Mouse (Mus musculus): ENCODE measurements around the gene Mboat2. TPM values are rescaled to one million over a fixed set of nuclear protein-coding genes. Genes with fewer than 3 reads are reported as not detected.

Mboat2 gene
- polyA plus RNA-seq, 1 experiment from 2014 or later: 51.7 TPM

GRCm38 (mm10) chr12:24920861-24921260 is 90.2 kb downstream of the Mboat2 start:
- H3K27me3 ChIP-seq (ENCODE audit: control insufficient read depth, insufficient read depth, low read length): no peaks in the 10 kb centered on the region
- H3K36me3 ChIP-seq (ENCODE audit: control insufficient read depth, insufficient read depth, low read length): no peaks in the 10 kb centered on the region
- no peak overlapping the region for H3K27ac ChIP-seq (replicated peaks; ENCODE audit: low read depth, low read length)
- no peaks in the 10 kb centered on the region for H3K4me1 ChIP-seq (ENCODE audit: control insufficient read depth, insufficient read depth, low read length)
- H3K9ac ChIP-seq (ENCODE audit: low read length): no peak overlapping the region
- DNase-seq (ENCODE audit: low spot score): no peak
- no peaks in the 10 kb centered on the region for H3K9me3 ChIP-seq (ENCODE audit: control insufficient read depth, low read length)
- H3K4me3 ChIP-seq (ENCODE audit: low read depth, low read length): no peak overlapping the region
- no peak overlapping the region for H3K4me2 ChIP-seq (ENCODE audit: low read depth, severe bottlenecking)
- no peak for ATAC-seq (ENCODE audit: insufficient number of reproducible peaks, low FRiP score, low TSS enrichment, low read depth)
- WGBS: 85% methylated on average over 1 of the region's 1 CpGs

DNA sequence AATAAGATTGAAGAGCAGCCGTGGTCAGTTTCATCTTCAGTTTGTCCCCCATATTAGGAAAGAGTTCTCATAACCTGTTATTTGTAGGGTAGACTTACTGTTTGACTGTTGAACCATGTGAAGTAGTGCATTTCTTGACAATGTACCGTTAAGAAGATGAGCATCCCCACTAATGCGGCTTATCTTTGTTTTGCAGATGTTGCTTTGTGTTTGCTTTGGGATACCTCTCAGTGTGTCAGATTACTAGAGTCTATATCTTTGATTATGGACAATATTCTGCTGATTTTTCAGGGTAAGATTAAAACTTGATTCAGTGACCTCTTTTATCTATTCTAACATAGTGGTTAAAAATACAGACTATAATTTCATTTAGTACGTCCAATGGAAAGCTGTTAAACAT is 93.3 kb downstream of the Mboat2 start:
- DNase-seq (ENCODE audit: low spot score) (no peak), ATAC-seq (ENCODE audit: insufficient number of reproducible peaks, low FRiP score, low TSS enrichment, low read depth) (no peak)
- Histone ChIP-seq H3K27ac (replicated peaks; ENCODE audit: low read depth, low read length) (no peak overlapping the region), H3K4me3 (ENCODE audit: low read depth, low read length) (no peak overlapping the region), H3K9ac (ENCODE audit: low read length) (no peak overlapping the region), H3K27me3 (ENCODE audit: control insufficient read depth, insufficient read depth, low read length) (no peaks in the 10 kb centered on the region), H3K36me3 (ENCODE audit: control insufficient read depth, insufficient read depth, low read length) (no peaks in the 10 kb centered on the region), H3K4me2 (ENCODE audit: low read depth, severe bottlenecking) (no peak overlapping the region), H3K9me3 (ENCODE audit: control insufficient read depth, low read length) (no peaks in the 10 kb centered on the region), H3K4me1 (ENCODE audit: control insufficient read depth, insufficient read depth, low read length) (no peaks in the 10 kb centered on the region)
- 91% methylated on average over 4 of the region's 4 CpGs for WGBS

GRCm38 (mm10) chr12:24925276-24925675 is 94.6 kb downstream of the Mboat2 start:
- ATAC-seq (ENCODE audit: insufficient number of reproducible peaks, low FRiP score, low TSS enrichment, low read depth) (no peak), DNase-seq (ENCODE audit: low spot score) (no peak)
- no peak overlapping the region for H3K4me2 ChIP-seq (ENCODE audit: low read depth, severe bottlenecking)
- H3K36me3 ChIP-seq (ENCODE audit: control insufficient read depth, insufficient read depth, low read length): no peaks in the 10 kb centered on the region
- H3K4me3 ChIP-seq (ENCODE audit: low read depth, low read length): no peak overlapping the region
- no peaks in the 10 kb centered on the region for H3K9me3 ChIP-seq (ENCODE audit: control insufficient read depth, low read length)
- 88% methylated on average over 5 of the region's 5 CpGs for WGBS
- H3K9ac ChIP-seq (ENCODE audit: low read length): no peak overlapping the region
- H3K4me1 ChIP-seq (ENCODE audit: control insufficient read depth, insufficient read depth, low read length): no peaks in the 10 kb centered on the region
- H3K27ac ChIP-seq (replicated peaks; ENCODE audit: low read depth, low read length): no peak overlapping the region
- no peaks in the 10 kb centered on the region for H3K27me3 ChIP-seq (ENCODE audit: control insufficient read depth, insufficient read depth, low read length)

DNA sequence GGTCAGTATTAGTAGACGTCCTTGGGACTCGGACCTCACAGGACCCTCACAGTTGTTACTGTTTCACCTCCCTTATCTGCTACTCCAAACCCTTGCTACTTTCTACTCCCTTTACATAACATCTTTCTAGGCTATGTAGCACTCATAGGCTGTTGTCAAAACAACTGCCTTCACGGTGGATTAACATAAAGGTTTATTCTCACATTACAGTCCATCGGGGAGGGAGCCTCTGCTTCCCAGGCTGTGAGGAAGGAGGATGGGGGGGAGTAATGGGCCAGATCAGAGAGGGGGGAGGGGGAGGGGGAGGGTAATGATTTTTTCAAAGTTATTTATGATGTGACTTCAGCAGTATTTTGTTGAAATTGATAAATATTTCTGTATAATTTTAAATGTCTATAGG is 95.0 kb downstream of the Mboat2 start:
- H3K36me3 ChIP-seq (ENCODE audit: control insufficient read depth, insufficient read depth, low read length): no peaks in the 10 kb centered on the region
- no peaks in the 10 kb centered on the region for H3K27me3 ChIP-seq (ENCODE audit: control insufficient read depth, insufficient read depth, low read length)
- no peak overlapping the region for H3K4me2 ChIP-seq (ENCODE audit: low read depth, severe bottlenecking)
- ATAC-seq (ENCODE audit: insufficient number of reproducible peaks, low FRiP score, low TSS enrichment, low read depth) (no peak), DNase-seq (ENCODE audit: low spot score) (no peak)
- no peaks in the 10 kb centered on the region for H3K9me3 ChIP-seq (ENCODE audit: control insufficient read depth, low read length)
- no peak overlapping the region for H3K9ac ChIP-seq (ENCODE audit: low read length)
- no peaks in the 10 kb centered on the region for H3K4me1 ChIP-seq (ENCODE audit: control insufficient read depth, insufficient read depth, low read length)
- H3K4me3 ChIP-seq (ENCODE audit: low read depth, low read length): no peak overlapping the region
- 66% methylated on average over 4 of the region's 4 CpGs for WGBS
- H3K27ac ChIP-seq (replicated peaks; ENCODE audit: low read depth, low read length): no peak overlapping the region

- DNase-seq (ENCODE audit: low spot score) (no peak), ATAC-seq (ENCODE audit: insufficient number of reproducible peaks, low FRiP score, low TSS enrichment, low read depth) (no peak)
- Histone ChIP-seq H3K4me1 (ENCODE audit: control insufficient read depth, insufficient read depth, low read length) (no peaks in the 10 kb centered on the region), H3K27me3 (ENCODE audit: control insufficient read depth, insufficient read depth, low read length) (no peaks in the 10 kb centered on the region), H3K4me2 (ENCODE audit: low read depth, severe bottlenecking) (no peak overlapping the region), H3K27ac (replicated peaks; ENCODE audit: low read depth, low read length) (no peak overlapping the region), H3K4me3 (ENCODE audit: low read depth, low read length) (no peak overlapping the region), H3K9me3 (ENCODE audit: control insufficient read depth, low read length) (no peaks in the 10 kb centered on the region), H3K36me3 (ENCODE audit: control insufficient read depth, insufficient read depth, low read length) (no peaks in the 10 kb centered on the region), H3K9ac (ENCODE audit: low read length) (no peak overlapping the region)
- 79% methylated on average over 18 of the region's 18 CpGs for WGBS
These were observed 97.5 kb downstream of the Mboat2 start for GRCm38 (mm10) chr12:24928051-24928748.

DNA sequence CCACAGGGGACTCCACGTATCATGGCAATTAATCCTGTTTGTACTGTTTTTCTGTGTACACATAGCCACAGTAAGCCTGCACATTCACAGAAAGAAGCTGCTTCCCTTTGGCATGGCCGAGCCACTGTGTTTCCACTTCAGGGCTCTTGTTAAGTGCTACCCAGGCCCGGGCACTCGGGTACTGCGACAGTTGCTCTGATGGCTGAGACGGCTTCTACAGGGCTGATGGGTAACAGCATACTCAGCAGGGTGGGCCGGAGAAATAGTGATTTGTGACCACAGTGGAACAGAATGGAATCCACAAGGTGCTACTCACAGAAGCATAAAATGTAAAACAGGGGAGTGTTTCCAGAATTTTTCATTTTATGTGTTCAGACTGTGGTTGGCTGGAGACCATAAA is 98.4 kb downstream of the Mboat2 start:
- Histone ChIP-seq H3K36me3 (ENCODE audit: control insufficient read depth, insufficient read depth, low read length) (no peaks in the 10 kb centered on the region), H3K9me3 (ENCODE audit: control insufficient read depth, low read length) (no peaks in the 10 kb centered on the region), H3K4me1 (ENCODE audit: control insufficient read depth, insufficient read depth, low read length) (no peaks in the 10 kb centered on the region), H3K4me2 (ENCODE audit: low read depth, severe bottlenecking) (no peak overlapping the region), H3K9ac (ENCODE audit: low read length) (no peak overlapping the region), H3K27me3 (ENCODE audit: control insufficient read depth, insufficient read depth, low read length) (no peaks in the 10 kb centered on the region), H3K4me3 (ENCODE audit: low read depth, low read length) (no peak overlapping the region), H3K27ac (replicated peaks; ENCODE audit: low read depth, low read length) (no peak overlapping the region)
- DNase-seq (ENCODE audit: low spot score): no peak
- ATAC-seq (ENCODE audit: insufficient number of reproducible peaks, low FRiP score, low TSS enrichment, low read depth): no peak
- 87% methylated on average over 7 of the region's 7 CpGs for WGBS

GRCm38 (mm10) chr12:24930760-24931159 is 100.1 kb downstream of the Mboat2 start:
- no peak overlapping the region for H3K4me3 ChIP-seq (ENCODE audit: low read depth, low read length)
- no peak overlapping the region for H3K4me2 ChIP-seq (ENCODE audit: low read depth, severe bottlenecking)
- no peak overlapping the region for H3K27ac ChIP-seq (replicated peaks; ENCODE audit: low read depth, low read length)
- H3K27me3 ChIP-seq (ENCODE audit: control insufficient read depth, insufficient read depth, low read length): no peaks in the 10 kb centered on the region
- H3K9me3 ChIP-seq (ENCODE audit: control insufficient read depth, low read length): no peaks in the 10 kb centered on the region
- H3K36me3 ChIP-seq (ENCODE audit: control insufficient read depth, insufficient read depth, low read length): no peaks in the 10 kb centered on the region; the same call in 1 of the 2 replicates
- H3K4me1 ChIP-seq (ENCODE audit: control insufficient read depth, insufficient read depth, low read length): no peaks in the 10 kb centered on the region
- H3K9ac ChIP-seq (ENCODE audit: low read length): no peak overlapping the region
- ATAC-seq (ENCODE audit: insufficient number of reproducible peaks, low FRiP score, low TSS enrichment, low read depth) (no peak), DNase-seq (ENCODE audit: low spot score) (no peak)
- 82% methylated on average over 3 of the region's 3 CpGs for WGBS

- no peaks in the 10 kb centered on the region for H3K27me3 ChIP-seq (ENCODE audit: control insufficient read depth, insufficient read depth, low read length)
- H3K4me1 ChIP-seq (ENCODE audit: control insufficient read depth, insufficient read depth, low read length): no peaks in the 10 kb centered on the region
- no peak overlapping the region for H3K4me2 ChIP-seq (ENCODE audit: low read depth, severe bottlenecking)
- DNase-seq (ENCODE audit: low spot score): no peak
- H3K27ac ChIP-seq (replicated peaks; ENCODE audit: low read depth, low read length): no peak overlapping the region
- H3K9me3 ChIP-seq (ENCODE audit: control insufficient read depth, low read length): no peaks in the 10 kb centered on the region
- WGBS: 83% methylated on average over 6 of the region's 6 CpGs
- no peaks in the 10 kb centered on the region; the same call in 1 of the 2 replicates for H3K36me3 ChIP-seq (ENCODE audit: control insufficient read depth, insufficient read depth, low read length)
- no peak overlapping the region for H3K9ac ChIP-seq (ENCODE audit: low read length)
- no peak overlapping the region for H3K4me3 ChIP-seq (ENCODE audit: low read depth, low read length)
- ATAC-seq (ENCODE audit: insufficient number of reproducible peaks, low FRiP score, low TSS enrichment, low read depth): no peak
These were observed 101.4 kb downstream of the Mboat2 start for GRCm38 (mm10) chr12:24932120-24932519.
